Mouse (Mus musculus) hindbrain, embryonic 14.5 days (tissue): ENCODE measurements at regions not wholly inside any gene's neighbourhood (a gene's known extent, or its start where the extent isn't known, plus 50 kb on each side); places are given as distances from the start of the nearest gene placed in this dataset.

Experiments used
- ATAC-seq: fragments of 200-750 bp; cut with Nextera tagmentation; 2 replicates; pipeline ENCODE4 v1.8.0; 2017; ENCODE audit warnings: moderate number of reproducible peaks, mild to moderate bottlenecking, moderate TSS enrichment, moderate library complexity; ENCODE audit not compliant: low FRiP score
- DNase-seq: peaks from one replicate; pipeline ENCODE4 v3.0.0-alpha.2; 2015; ENCODE audit warnings: low spot score
- H3K27ac ChIP-seq: fragments of 300-500 bp; sonication (generic); 2 replicates; pipeline ENCODE4 v1.5.1; 2014; ENCODE audit warnings: mild to moderate bottlenecking, moderate library complexity
- H3K27me3 ChIP-seq: fragments of 300-500 bp; sonication (generic); 2 replicates; pipeline ENCODE4 v1.6.1; 2014; ENCODE audit warnings: mild to moderate bottlenecking, low read length, mixed read lengths; ENCODE audit not compliant: control insufficient read depth, insufficient read depth
- H3K36me3 ChIP-seq: fragments of 300-500 bp; sonication (generic); replicated peaks from 2 replicates; pipeline ENCODE4 v1.6.1; 2014; ENCODE audit not compliant: control insufficient read depth, insufficient read depth
- H3K4me1 ChIP-seq: fragments of 300-500 bp; sonication (generic); replicated peaks from 2 replicates; pipeline ENCODE4 v1.6.1; 2014; ENCODE audit warnings: antibody characterized with exemption, low read length, mixed read lengths; ENCODE audit not compliant: control insufficient read depth, insufficient read depth
- H3K4me2 ChIP-seq: fragments of 300-500 bp; sonication (generic); replicated peaks from 2 replicates; pipeline ENCODE4 v1.6.1; 2014; ENCODE audit warnings: mild to moderate bottlenecking, moderate library complexity
- H3K4me3 ChIP-seq: fragments of 300-500 bp; sonication (generic); replicated peaks from 2 replicates; pipeline ENCODE4 v1.5.1; 2014; ENCODE audit warnings: mild to moderate bottlenecking, low read length
- H3K9ac ChIP-seq: fragments of 300-500 bp; sonication (generic); 2 replicates; pipeline ENCODE4 v1.6.1; 2014
- H3K9me3 ChIP-seq: fragments of 300-500 bp; sonication (generic); 2 replicates; pipeline ENCODE4 v1.6.1; 2016; ENCODE audit warnings: low read length; ENCODE audit not compliant: control insufficient read depth
- WGBS: fragments of 180-500 bp; shearing (Covaris S2); extraction: QIAGEN DNeasy Blood & Tissue Kit; methylation state at CpG from one replicate; pipeline ENCODE4 v1.1.7; 2014; 5-methylcytosine and 5-hydroxymethylcytosine counted together

DNA sequence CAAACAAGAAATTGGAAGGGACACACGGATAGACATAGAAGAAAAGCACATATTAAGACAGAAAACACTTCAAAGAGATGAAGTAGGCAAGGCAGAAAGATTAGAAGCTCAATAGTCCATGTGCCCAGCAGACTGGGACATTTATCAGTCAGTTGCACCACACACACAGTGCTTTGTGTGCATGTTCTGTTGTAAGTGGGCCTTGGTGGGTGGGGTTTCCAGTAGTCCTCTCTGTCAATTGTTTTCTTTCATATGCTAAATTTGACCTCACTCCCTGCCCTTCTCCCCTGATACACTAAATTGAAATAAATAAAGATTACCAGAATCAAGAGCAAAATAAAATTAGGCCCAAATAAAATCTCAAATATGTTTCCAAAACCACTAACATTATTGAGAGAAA, 546.0 kb upstream of the Cited2 start:
- WGBS, result 33% methylated on average over 1 of the region's 1 CpGs
- H3K4me1 ChIP-seq, result 0 out of 2 replicates have a peak, but pooled peaks cover 3% of the 10 kb centered on the region

DNA sequence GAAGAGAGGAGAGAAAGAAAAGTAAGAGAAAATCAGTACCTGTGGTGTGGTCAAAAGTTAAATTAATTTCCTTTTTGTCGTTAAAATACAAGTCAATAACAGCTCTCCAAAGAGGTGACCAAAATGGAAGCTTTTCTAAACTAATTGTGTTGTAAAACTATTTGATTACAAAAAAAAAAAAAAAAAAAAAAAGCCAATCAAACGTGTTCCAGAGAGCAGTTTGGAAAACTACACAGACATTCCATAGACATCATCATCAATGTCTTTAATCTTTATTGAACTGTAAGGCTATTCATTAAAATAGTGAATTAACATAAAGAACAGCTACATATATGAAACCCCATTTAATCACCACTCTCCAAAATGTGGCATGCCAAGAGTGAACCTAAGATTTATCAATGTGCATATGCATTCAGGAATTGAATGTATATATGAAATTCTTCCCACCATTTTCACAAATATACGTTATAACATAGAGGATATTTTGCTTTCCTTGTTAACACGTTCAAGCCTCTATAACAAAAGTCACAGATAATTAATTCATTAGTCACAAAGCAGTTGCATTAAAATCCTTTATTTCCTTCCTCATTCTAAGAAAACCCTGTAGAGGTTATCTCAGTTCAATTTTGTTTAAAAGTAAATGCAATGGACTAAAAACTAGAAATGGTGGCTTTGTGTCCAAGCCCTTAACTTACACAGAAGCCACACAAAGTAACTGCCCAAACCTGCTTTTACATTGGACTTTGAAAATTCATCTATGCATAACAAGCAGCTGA, 545.3 kb upstream of the Cited2 start:
- Histone ChIP-seq H3K9ac (no peak overlapping the region), H3K4me1 (0 out of 2 replicates have a peak, but pooled peaks cover 3% of the 10 kb centered on the region), H3K36me3 (no peaks in the 10 kb centered on the region), H3K27ac (no peak overlapping the region), H3K9me3 (no peaks in the 10 kb centered on the region), H3K4me2 (no peak overlapping the region), H3K4me3 (no peak overlapping the region), H3K27me3 (no peaks in the 10 kb centered on the region)
- no peak for ATAC-seq
- WGBS, result 46% methylated on average over 4 of the region's 4 CpGs
- no peak for DNase-seq

More for the DNA sequence above, 546.0 kb upstream of the Cited2 start:
- Histone ChIP-seq H3K4me2 (no peak overlapping the region), H3K36me3 (no peaks in the 10 kb centered on the region), H3K9me3 (no peaks in the 10 kb centered on the region), H3K27ac (no peak overlapping the region), H3K4me3 (no peak overlapping the region), H3K27me3 (no peaks in the 10 kb centered on the region), H3K9ac (no peak overlapping the region)
- no peak for ATAC-seq
- no peak for DNase-seq

DNA sequence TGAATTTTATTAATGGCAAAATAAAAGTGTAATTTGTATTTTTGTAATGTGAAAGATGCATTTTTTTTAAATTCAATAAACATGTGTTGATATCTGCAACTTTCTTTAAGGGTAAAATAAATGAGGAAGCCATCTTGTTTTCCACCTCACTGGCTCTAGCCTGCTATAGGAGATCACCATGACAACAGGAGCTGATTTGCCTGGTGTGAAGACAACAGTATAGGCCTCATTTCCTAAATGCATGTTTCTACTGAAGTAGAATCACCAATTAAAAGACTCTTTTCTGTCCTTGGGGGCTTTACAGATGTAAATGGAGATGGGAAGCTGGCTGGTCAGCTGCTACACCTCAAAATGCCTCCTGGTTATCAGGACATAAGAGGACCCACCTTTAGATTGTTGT, 544.4 kb upstream of the Cited2 start:
- no peaks in the 10 kb centered on the region for H3K36me3 ChIP-seq
- ATAC-seq (no peak), DNase-seq (no peak)
- no peak overlapping the region for H3K27ac ChIP-seq
- no peak overlapping the region for H3K4me3 ChIP-seq
- H3K4me2 ChIP-seq, result no peak overlapping the region
- no peaks in the 10 kb centered on the region for H3K9me3 ChIP-seq
- H3K9ac ChIP-seq, result no peak overlapping the region
- no peaks in the 10 kb centered on the region for H3K27me3 ChIP-seq
- 0 out of 2 replicates have a peak, but pooled peaks cover 3% of the 10 kb centered on the region for H3K4me1 ChIP-seq

DNA sequence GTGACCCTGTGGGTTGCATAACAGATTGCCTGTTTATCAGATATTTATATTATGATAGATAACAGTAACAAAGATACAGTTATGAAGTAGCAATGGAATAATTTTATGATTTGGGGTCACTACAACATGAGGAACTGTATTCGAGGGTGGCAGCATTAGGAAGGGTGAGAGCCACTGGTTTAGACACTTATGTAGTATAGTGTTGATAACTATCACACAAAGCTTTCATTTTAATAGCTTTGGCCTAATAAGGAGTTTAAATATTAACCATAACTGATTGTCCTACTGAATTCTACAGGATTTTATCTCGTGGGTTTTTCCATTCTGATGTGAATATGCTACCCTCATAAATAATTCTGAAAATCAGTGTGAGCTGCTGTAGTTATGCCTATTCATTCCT, 538.6 kb upstream of the Cited2 start:
- Histone ChIP-seq H3K4me1 (no peaks in the 10 kb centered on the region), H3K27me3 (no peaks in the 10 kb centered on the region), H3K9ac (no peak overlapping the region), H3K4me2 (no peak overlapping the region), H3K27ac (no peak overlapping the region), H3K4me3 (no peak overlapping the region), H3K36me3 (no peaks in the 10 kb centered on the region), H3K9me3 (0 out of 2 replicates have a peak, but pooled peaks cover 4% of the 10 kb centered on the region)
- DNase-seq (no peak), ATAC-seq (no peak)
- WGBS, result 67% methylated on average over 2 of the region's 2 CpGs

DNA sequence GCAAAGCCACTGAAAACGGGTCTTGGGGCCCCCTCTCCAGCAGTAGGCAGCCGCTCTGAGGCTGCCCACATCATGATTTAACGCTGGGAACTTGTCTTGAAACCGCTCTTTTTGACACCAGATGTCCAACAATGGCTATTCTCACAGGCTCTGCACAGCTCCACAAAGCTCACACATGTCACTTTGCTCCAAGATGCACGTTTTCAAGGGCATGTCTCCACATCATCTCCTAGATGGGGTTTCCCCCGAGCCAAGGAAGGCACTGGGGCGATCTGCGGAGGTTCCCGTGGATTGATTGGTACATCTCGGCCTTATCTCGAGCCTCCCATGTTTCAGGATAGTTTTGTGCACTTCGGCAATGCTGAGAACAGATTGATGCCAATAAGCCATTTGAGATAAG, 526.8 kb upstream of the Cited2 start:
- no peak for DNase-seq
- Histone ChIP-seq H3K4me2 (no peak overlapping the region), H3K4me1 (0 out of 2 replicates have a peak, but pooled peaks cover 4% of the 10 kb centered on the region), H3K36me3 (no peaks in the 10 kb centered on the region), H3K9me3 (no peaks in the 10 kb centered on the region), H3K27ac (no peak overlapping the region), H3K4me3 (no peak overlapping the region), H3K27me3 (no peaks in the 10 kb centered on the region), H3K9ac (no peak overlapping the region)
- 51% methylated on average over 12 of the region's 12 CpGs for WGBS
- no peak for ATAC-seq

DNA sequence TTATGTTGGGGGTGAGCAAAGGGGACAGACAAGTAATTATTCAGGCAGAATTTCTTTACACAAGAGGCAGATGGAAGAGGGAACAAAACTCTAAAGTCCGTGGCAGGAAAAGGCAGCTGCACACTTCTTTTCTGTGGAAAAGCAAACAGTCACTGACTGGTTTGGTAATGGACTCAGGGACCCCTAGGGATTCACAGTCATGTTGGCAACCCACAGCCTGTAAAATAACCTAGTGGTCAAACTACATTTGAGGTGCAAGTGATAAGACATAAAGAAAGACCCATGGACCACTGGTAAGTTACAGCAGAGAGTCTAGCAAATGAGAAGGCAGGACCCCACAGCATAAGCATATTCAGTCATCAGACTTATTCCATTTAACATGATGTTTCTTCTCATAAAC, 526.4 kb upstream of the Cited2 start:
- no peak for ATAC-seq
- no peaks in the 10 kb centered on the region for H3K36me3 ChIP-seq
- no peak overlapping the region for H3K27ac ChIP-seq
- H3K27me3 ChIP-seq, result no peaks in the 10 kb centered on the region
- no peak overlapping the region for H3K4me2 ChIP-seq
- no peak for DNase-seq
- H3K9me3 ChIP-seq, result no peaks in the 10 kb centered on the region
- 0 out of 2 replicates have a peak, but pooled peaks cover 4% of the 10 kb centered on the region for H3K4me1 ChIP-seq
- no peak overlapping the region for H3K4me3 ChIP-seq
- no peak overlapping the region for H3K9ac ChIP-seq
- 6% methylated on average over 1 of the region's 1 CpGs for WGBS

DNA sequence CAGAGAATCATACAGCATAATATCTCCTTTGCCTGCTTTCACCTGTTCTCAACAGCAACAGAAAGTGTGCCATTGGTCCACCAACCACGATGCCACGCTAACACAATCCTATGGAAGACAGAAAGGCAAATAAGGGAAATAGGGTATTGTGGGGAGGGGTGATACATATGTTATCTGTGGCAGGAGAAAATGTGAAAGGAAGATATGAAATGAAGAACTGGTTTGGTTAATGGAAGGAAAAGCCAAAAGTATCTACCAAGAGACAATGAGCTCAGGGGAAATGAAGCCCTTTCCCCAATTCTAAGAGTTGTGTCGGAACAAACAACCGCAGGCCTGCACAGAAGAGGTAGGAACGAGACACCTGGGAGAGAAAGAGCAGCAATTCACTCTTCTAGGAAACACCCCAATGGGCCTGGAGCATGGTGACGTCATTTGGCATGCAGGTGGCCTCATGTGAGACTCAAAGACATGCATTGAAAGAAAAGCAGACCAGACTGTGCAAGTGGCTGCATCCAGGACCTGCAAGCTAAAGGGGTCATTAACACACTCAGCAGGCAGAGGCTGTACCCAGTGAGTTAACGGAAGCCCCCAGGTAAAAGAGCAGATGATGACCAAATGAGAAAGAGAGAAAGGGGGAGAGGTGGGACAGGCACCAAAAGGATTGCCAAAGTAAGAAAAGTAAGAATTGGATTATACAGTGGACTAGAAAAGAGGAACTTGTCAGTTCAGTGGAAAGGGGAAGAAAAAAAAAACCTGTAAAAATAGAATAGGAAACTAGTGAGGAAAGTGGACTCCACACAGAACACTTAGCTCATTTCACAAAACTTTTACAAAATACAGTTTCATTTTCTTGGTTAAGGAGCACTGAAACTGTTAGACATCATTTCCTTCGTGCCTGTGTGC, 522.2 kb upstream of the Cited2 start:
- DNase-seq (no peak), ATAC-seq (no peak)
- Histone ChIP-seq H3K4me2 (no peak overlapping the region), H3K4me1 (0 out of 2 replicates have a peak, but pooled peaks cover 16% of the 10 kb centered on the region), H3K9me3 (no peaks in the 10 kb centered on the region), H3K27ac (no peak overlapping the region), H3K36me3 (no peaks in the 10 kb centered on the region), H3K9ac (no peak overlapping the region), H3K4me3 (no peak overlapping the region), H3K27me3 (no peaks in the 10 kb centered on the region)
- 83% methylated on average over 8 of the region's 8 CpGs for WGBS

DNA sequence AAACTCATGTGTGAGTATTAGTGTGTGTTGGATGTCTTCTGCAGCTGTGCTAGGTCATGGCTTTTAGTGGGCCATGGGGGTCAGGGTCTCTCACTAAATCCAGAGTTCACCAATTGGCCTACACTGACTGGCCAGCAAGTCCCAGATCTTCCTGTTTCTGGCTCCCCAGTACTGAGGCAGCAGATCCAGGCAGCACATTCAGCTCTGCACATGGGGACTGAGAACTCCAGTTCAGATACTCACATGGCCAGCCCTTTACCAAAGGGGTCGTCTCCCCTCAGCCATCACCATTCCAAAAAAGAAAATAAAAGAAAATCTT, 521.6 kb upstream of the Cited2 start:
- no peak overlapping the region for H3K27ac ChIP-seq
- 81% methylated on average over 1 of the region's 1 CpGs for WGBS

More for the DNA sequence above, 521.6 kb upstream of the Cited2 start:
- H3K9ac ChIP-seq, result no peak overlapping the region
- H3K4me2 ChIP-seq, result no peak overlapping the region
- DNase-seq (no peak), ATAC-seq (no peak)
- H3K4me1 ChIP-seq, result 0 out of 2 replicates have a peak, but pooled peaks cover 12% of the 10 kb centered on the region
- no peaks in the 10 kb centered on the region for H3K9me3 ChIP-seq
- no peak overlapping the region for H3K4me3 ChIP-seq
- no peaks in the 10 kb centered on the region for H3K27me3 ChIP-seq
- H3K36me3 ChIP-seq, result no peaks in the 10 kb centered on the region
